Mouse (Mus musculus): ENCODE measurements around the gene Ahdc1. TPM values are rescaled to one million over a fixed set of nuclear protein-coding genes. Genes with fewer than 3 reads are reported as not detected.

Gene Ahdc1
- polyA plus RNA-seq, 1 experiment: 18.3 TPM

DNA sequence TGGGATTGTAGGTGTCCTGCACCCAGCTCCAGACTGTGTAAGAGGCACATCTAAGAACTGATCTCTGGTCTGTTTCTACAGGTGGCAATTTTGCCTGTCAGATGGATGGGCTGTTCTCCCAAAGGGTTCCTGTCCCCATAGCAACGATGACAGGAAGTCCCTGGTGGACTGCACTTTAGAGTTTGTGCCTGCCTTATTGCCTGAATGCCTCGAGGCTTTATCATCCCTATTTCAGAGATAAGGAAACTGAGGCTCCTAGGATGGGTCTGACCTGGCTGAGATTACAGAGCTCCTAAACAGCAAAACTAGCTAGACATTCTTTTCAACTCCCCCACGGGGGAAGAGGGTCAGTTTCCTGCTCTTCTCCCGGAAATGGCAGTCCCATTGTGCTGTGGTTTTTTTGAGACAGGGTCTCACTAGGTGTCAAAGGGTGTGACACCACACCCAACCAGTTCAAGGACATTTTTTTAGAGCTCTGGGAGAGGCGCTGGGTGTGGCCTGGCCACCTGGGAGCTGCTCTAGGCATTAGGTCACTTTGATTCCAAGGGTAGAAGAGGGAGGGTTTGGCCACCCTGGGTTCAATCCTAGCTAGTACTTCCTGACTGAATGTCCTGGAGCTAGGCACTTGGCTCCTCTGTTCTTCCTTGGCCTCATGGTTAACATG is 111.0 kb downstream of the Ahdc1 start:
- DNase-seq (ENCODE audit: low read depth): no peak

DNA sequence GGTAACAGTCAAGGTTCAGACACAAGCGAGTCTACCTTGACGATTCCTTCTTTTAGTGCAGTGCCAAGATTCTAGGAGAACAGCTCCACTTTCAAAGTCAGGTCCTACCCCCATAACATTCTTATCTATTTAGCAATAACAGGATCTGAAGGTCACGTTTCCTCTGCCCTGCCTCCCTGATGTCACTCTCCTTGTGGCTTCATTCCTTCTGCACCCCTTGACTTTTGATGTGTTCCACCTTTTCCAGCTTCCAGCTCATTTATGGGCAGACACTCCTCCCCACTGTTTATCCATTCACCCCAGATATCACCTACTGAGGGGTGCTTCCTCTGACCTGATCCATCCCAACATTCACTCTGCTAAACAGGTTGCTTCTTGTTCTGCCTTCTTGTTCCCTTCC is 116.0 kb downstream of the Ahdc1 start:
- no peak for DNase-seq (ENCODE audit: low read depth)

Other genes starting within 250 kb of the Ahdc1 start
- 20.9 and 21.6 TPM in 2 replicates for gene Rpa2, start 242.9 kb upstream of the Ahdc1 start, polyA plus RNA-seq (2012; rRNA removed)
- gene Themis2, start 214.9 kb upstream of the Ahdc1 start, polyA plus RNA-seq (2012; rRNA removed): 7.2 and 7.8 TPM in 2 replicates
- gene Ppp1r8, start 168.1 kb upstream of the Ahdc1 start, polyA plus RNA-seq (2012; rRNA removed): 29.4 and 29.7 TPM in 2 replicates
- 33.4 and 37.6 TPM in 2 replicates for gene Stx12, start 126.8 kb upstream of the Ahdc1 start, polyA plus RNA-seq (2012; rRNA removed)
- 14.7 TPM in 2 replicates for gene Fam76a, start 88.7 kb upstream of the Ahdc1 start, polyA plus RNA-seq (2012; rRNA removed)
- 3.2 and 3.3 TPM in 2 replicates for gene Fgr, start 37.2 kb upstream of the Ahdc1 start, polyA plus RNA-seq (2012; rRNA removed)
- 47.2 and 62.0 TPM in 2 replicates for gene Wasf2, start 119.2 kb downstream of the Ahdc1 start, polyA plus RNA-seq (2012; rRNA removed)
- gene Cd164l2, start 200.9 kb downstream of the Ahdc1 start, polyA plus RNA-seq (2012; rRNA removed): 8.6 and 21.6 TPM in 2 replicates
- 0.32 and 0.71 TPM in 2 replicates for gene Gpr3, start 201.3 kb downstream of the Ahdc1 start, polyA plus RNA-seq (2012; rRNA removed)
- gene Map3k6, start 229.6 kb downstream of the Ahdc1 start, polyA plus RNA-seq (2012; rRNA removed): 53.6 and 57.0 TPM in 2 replicates

Data from gonadal fat pad, adult 2 months (tissue).